Mouse (Mus musculus) bone marrow, adult 2 months (tissue): ENCODE measurements around the gene Dolpp1.

Experiments
- CTCF ChIP-seq: fragments of 200-500 bp; IDR thresholded peaks from 2 replicates; pipeline ENCODE4 v1.5.1; 2011; ENCODE audit warnings: low read length, control low read depth; ENCODE audit not compliant: control insufficient read depth, insufficient read depth
- POLR2A ChIP-seq: fragments of 200-500 bp; IDR thresholded peaks from 2 replicates; pipeline ENCODE4 v1.6.1; 2011; ENCODE audit warnings: low read depth, mild to moderate bottlenecking, control low read depth, low read length, borderline replicate concordance; ENCODE audit not compliant: control insufficient read depth

DNA sequence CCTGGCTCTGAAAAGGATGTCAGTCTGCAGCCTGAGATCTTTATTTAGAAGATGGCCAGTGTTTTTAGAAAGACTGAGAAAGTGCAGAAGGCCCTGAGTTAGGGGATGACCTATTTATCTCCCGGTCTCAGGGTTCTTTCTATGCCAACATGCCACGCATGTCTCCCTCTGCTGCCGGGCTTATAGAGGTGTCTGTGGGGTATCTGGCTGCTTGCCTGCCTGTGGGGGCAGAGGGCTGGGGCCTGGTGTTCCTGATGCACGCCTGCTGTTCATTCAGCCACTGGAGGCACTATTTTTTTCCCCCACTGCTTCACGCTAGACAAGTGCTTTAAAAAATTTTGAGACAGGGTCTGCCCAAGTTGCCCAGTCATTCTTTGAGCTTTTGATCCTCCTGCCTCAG lies 25.9 kb upstream of the Dolpp1 start:
- TF ChIP-seq POLR2A = no peak
- TF ChIP-seq CTCF = no peak
